Mouse (Mus musculus) MEL (cell line): ENCODE data around the gene Adamts16. TPM values are rescaled to one million over a fixed set of nuclear protein-coding genes. Genes with fewer than 3 reads are reported as not detected.

Source experiments
- DNase-seq: peaks from one replicate; pipeline ENCODE4 v3.0.0; 2011; ENCODE audit warnings: low read depth, low spot score
- H3K27ac ChIP-seq: 2 replicates; pipeline ENCODE4 v1.5.1; 2012; ENCODE audit warnings: low read depth, mild to moderate bottlenecking, control low read depth, low read length, moderate library complexity; ENCODE audit not compliant: control insufficient read depth
- H3K27me3 ChIP-seq, 2 experiments: fragments of 150-350 bp in 1 of 2; sonication (generic) in 1 of 2; 2 replicates each; pipeline ENCODE4 v1.6.1; 2012; ENCODE audit warnings: low read length in 2 of 2, mild to moderate bottlenecking in 2 of 2, improper control_type of control experiment in 1 of 2, moderate library complexity in 1 of 2; ENCODE audit not compliant: insufficient read depth in 2 of 2, control insufficient read depth in 1 of 2
- H3K36me3 ChIP-seq, 2 experiments: 2 replicates each; pipeline ENCODE4 v1.6.1; 2012 to 2014; ENCODE audit warnings: low read length in 2 of 2, improper control_type of control experiment in 1 of 2, inconsistent platforms in 1 of 2, mild to moderate bottlenecking in 1 of 2; ENCODE audit not compliant: insufficient read depth in 2 of 2, control insufficient read depth in 1 of 2
- H3K4me1 ChIP-seq, 2 experiments: fragments of 150-350 bp in 1 of 2; sonication (generic) in 1 of 2; 2 replicates each; pipeline ENCODE4 v1.6.1; 2012; ENCODE audit warnings: low read length in 2 of 2, improper control_type of control experiment in 1 of 2, mild to moderate bottlenecking in 1 of 2; ENCODE audit not compliant: insufficient read depth in 2 of 2, control insufficient read depth in 1 of 2
- H3K4me3 ChIP-seq, 2 experiments: fragments of 150-350 bp in 1 of 2; sonication (generic) in 1 of 2; 2 replicates each; pipeline ENCODE4 v1.5.1; 2012; ENCODE audit warnings: low read depth in 2 of 2, low read length in 2 of 2, mild to moderate bottlenecking in 2 of 2, moderate library complexity in 2 of 2, control low read depth in 1 of 2, improper control_type of control experiment in 1 of 2; ENCODE audit not compliant: control insufficient read depth in 1 of 2, insufficient read depth in 1 of 2
- H3K79me2 ChIP-seq: 2 replicates; pipeline ENCODE4 v1.6.1; 2012; ENCODE audit warnings: mild to moderate bottlenecking, low read length, moderate library complexity; ENCODE audit not compliant: control insufficient read depth, poor library complexity, insufficient read depth
- H3K9ac ChIP-seq: 2 replicates; pipeline ENCODE4 v1.6.1; 2012; ENCODE audit warnings: low read depth, mild to moderate bottlenecking, control low read depth, low read length, moderate library complexity; ENCODE audit not compliant: control insufficient read depth, poor library complexity, severe bottlenecking
- H3K9me3 ChIP-seq: fragments of 150-350 bp; sonication (generic); replicated peaks from 2 replicates; pipeline ENCODE4 v1.6.1; 2012; ENCODE audit warnings: mild to moderate bottlenecking, low read length, improper control_type of control experiment, moderate library complexity; ENCODE audit not compliant: insufficient read depth
- CHD1 ChIP-seq: IDR thresholded peaks from 2 replicates; pipeline ENCODE4 v1.6.1; 2012; ENCODE audit warnings: low read depth, mild to moderate bottlenecking, inconsistent platforms, low read length, improper control_type of control experiment
- ELF1 ChIP-seq: IDR thresholded peaks from 2 replicates; pipeline ENCODE4 v1.6.1; 2014; ENCODE audit warnings: low read depth, mild to moderate bottlenecking, inconsistent platforms, low read length, improper control_type of control experiment, moderate library complexity
- ETS1 ChIP-seq: IDR thresholded peaks from 2 replicates; pipeline ENCODE4 v1.6.1; 2012; ENCODE audit warnings: low read depth, mild to moderate bottlenecking, inconsistent platforms, low read length, improper control_type of control experiment, moderate library complexity
- GABPA ChIP-seq: IDR thresholded peaks from 2 replicates; pipeline ENCODE4 v1.6.1; 2012; ENCODE audit warnings: low read depth, mild to moderate bottlenecking, inconsistent platforms, low read length, improper control_type of control experiment, moderate library complexity
- JUND ChIP-seq: IDR thresholded peaks from 2 replicates; pipeline ENCODE4 v1.6.1; 2011; ENCODE audit warnings: low read depth, mild to moderate bottlenecking, improper control_type of control experiment, low read length
- KAT2A ChIP-seq: conservative IDR thresholded peaks from 2 replicates; pipeline ENCODE4 v1.6.1; 2012; ENCODE audit warnings: low read depth, low read length, improper control_type of control experiment, inconsistent platforms
- MAFK ChIP-seq: IDR thresholded peaks from 2 replicates; pipeline ENCODE4 v1.6.1; 2011; ENCODE audit warnings: low read depth, mild to moderate bottlenecking, low read length, improper control_type of control experiment, borderline replicate concordance
- MAX ChIP-seq: IDR thresholded peaks from 2 replicates; pipeline ENCODE4 v1.6.1; 2011; ENCODE audit warnings: low read length, improper control_type of control experiment
- MEF2A ChIP-seq: IDR thresholded peaks from 2 replicates; pipeline ENCODE4 v1.6.1; 2014; ENCODE audit warnings: low read depth, mild to moderate bottlenecking, inconsistent platforms, low read length, improper control_type of control experiment; ENCODE audit not compliant: poor library complexity, insufficient replicate concordance, severe bottlenecking; ENCODE audit errors: extremely low read depth
- MYB ChIP-seq: IDR thresholded peaks from 2 replicates; pipeline ENCODE4 v1.6.1; 2011; ENCODE audit warnings: mild to moderate bottlenecking, low read depth, low read length, improper control_type of control experiment
- MYC ChIP-seq: IDR thresholded peaks from 2 replicates; pipeline ENCODE4 v1.6.1; 2011; ENCODE audit warnings: low read depth, mild to moderate bottlenecking, low read length, improper control_type of control experiment, moderate library complexity
- NRF1 ChIP-seq: IDR thresholded peaks from 2 replicates; pipeline ENCODE4 v1.6.1; 2014; ENCODE audit warnings: low read depth, mild to moderate bottlenecking, inconsistent platforms, low read length, improper control_type of control experiment, moderate library complexity; ENCODE audit not compliant: poor library complexity, insufficient read depth, severe bottlenecking
- RCOR1 ChIP-seq: IDR thresholded peaks from 2 replicates; pipeline ENCODE4 v1.6.1; 2012; ENCODE audit warnings: low read depth, mild to moderate bottlenecking, inconsistent platforms, low read length, improper control_type of control experiment
- SIN3A ChIP-seq: IDR thresholded peaks from 2 replicates; pipeline ENCODE4 v1.6.1; 2012; ENCODE audit warnings: low read length, improper control_type of control experiment, inconsistent platforms
- SMC3 ChIP-seq: IDR thresholded peaks from 2 replicates; pipeline ENCODE4 v1.6.1; 2011; ENCODE audit warnings: low read depth, low read length, improper control_type of control experiment
- TBP ChIP-seq: IDR thresholded peaks from 2 replicates; pipeline ENCODE4 v1.8.0; 2011; ENCODE audit warnings: low read depth, low read length, improper control_type of control experiment
- TCF12 ChIP-seq: IDR thresholded peaks from 2 replicates; pipeline ENCODE4 v1.6.1; 2014; ENCODE audit warnings: low read depth, mild to moderate bottlenecking, inconsistent platforms, low read length, improper control_type of control experiment, moderate library complexity
- ZC3H11A ChIP-seq: IDR thresholded peaks from 2 replicates; pipeline ENCODE4 v1.6.1; 2012; ENCODE audit warnings: low read depth, mild to moderate bottlenecking, inconsistent platforms, low read length, improper control_type of control experiment
- polyA plus RNA-seq, 2 experiments: library from polyadenylated mRNA; stranded (reverse) in 1 of 2; unstranded in 1 of 2; fragments of >175 nt in 1 of 2; fragments of >200 nt in 1 of 2; gene quantifications; 2 replicates each; pipeline versions ENCODE4 v1.2.1 to v1.2.4; 2012; ENCODE audit warnings: low replicate concordance in 2 of 2, low read depth in 1 of 2; ENCODE audit not compliant: insufficient read length in 2 of 2, insufficient read depth in 1 of 2, missing spikeins in 1 of 2
- total RNA-seq: library from RNA; depleted of rRNA; stranded (reverse); fragments of 300-350 nt; gene quantifications from 2 replicates; pipeline ENCODE4 v1.2.3, GENCODE M21; 2012

Adamts16 gene
- total and polyA plus RNA-seq, 3 experiments = not detected

DNA sequence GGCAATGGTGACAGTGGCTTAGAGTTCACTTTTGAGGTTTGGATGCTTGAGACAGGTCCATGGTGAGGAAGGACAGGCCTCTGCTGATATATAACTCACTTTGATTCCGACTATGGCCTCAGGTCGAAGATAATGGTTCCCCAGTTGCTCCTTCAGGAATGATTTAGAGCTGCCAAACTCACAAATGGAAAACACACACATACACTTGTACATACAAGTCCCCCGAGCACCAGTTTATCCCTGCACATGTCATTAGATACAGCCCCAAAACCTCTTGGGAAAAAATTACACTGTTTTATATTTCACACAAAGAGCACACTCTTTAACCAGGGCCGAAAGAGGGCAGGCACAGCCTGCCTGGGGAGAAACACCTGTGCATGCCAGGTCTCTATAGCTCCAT is 14.1 kb downstream of the Adamts16 start:
- no peaks in the 10 kb centered on the region for H3K79me2 ChIP-seq
- no peak overlapping the region for H3K4me3 ChIP-seq
- no peak for TF ChIP-seq RCOR1
- TF ChIP-seq MEF2A = no peak
- TF ChIP-seq NRF1 = no peak
- TF ChIP-seq TCF12 = no peak
- TF ChIP-seq SIN3A = no peak
- TF ChIP-seq SMC3 = no peak
- TF ChIP-seq TBP = no peak
- TF ChIP-seq MYB = no peak
- no peak for TF ChIP-seq JUND
- TF ChIP-seq MAFK = no peak
- TF ChIP-seq ETS1 = no peak
- H3K36me3 ChIP-seq = no peaks in the 10 kb centered on the region
- DNase-seq = no peak
- no peak overlapping the region for H3K27ac ChIP-seq
- H3K27me3 ChIP-seq = no peaks in the 10 kb centered on the region
- no peaks in the 10 kb centered on the region for H3K9me3 ChIP-seq
- H3K9ac ChIP-seq = no peak overlapping the region
- no peaks in the 10 kb centered on the region for H3K4me1 ChIP-seq

DNA sequence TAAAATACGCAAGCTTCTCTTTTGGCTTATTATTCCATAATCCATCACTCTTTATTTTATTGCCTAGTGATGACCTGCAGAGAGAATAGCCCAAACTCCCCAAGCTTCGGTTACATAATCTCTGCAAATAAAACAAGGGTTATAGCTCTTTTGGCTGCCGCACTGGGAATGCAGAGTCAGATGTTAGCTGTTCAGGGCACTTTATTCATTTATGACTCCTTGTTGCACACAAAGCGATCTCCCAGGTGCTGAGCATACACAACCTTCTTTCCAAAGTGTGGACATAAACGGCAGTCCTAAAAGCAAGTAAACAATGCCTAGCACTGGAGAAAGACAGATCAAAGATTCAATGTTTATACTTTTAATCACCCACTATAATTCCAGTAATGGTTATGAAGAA is 16.3 kb downstream of the Adamts16 start:
- no peak for TF ChIP-seq MAX
- no peak for TF ChIP-seq MYC
- no peak for TF ChIP-seq ZC3H11A
- no peak for TF ChIP-seq GABPA
- TF ChIP-seq KAT2A = no peak
- H3K9me3 ChIP-seq = no peaks in the 10 kb centered on the region
- no peak for DNase-seq
- no peak overlapping the region for H3K27ac ChIP-seq
- H3K36me3 ChIP-seq = no peaks in the 10 kb centered on the region
- no peak overlapping the region for H3K9ac ChIP-seq
- no peak overlapping the region for H3K4me3 ChIP-seq
- no peaks in the 10 kb centered on the region for H3K27me3 ChIP-seq
- H3K79me2 ChIP-seq = no peaks in the 10 kb centered on the region
- no peaks in the 10 kb centered on the region for H3K4me1 ChIP-seq

GRCm38 (mm10) chr13:70823757-70824156 is 17.9 kb downstream of the Adamts16 start:
- H3K36me3 ChIP-seq = no peaks in the 10 kb centered on the region
- no peaks in the 10 kb centered on the region for H3K27me3 ChIP-seq
- TF ChIP-seq TBP = no peak
- no peak for TF ChIP-seq CHD1
- no peak for TF ChIP-seq ELF1
- no peak for TF ChIP-seq MEF2A
- H3K27ac ChIP-seq = no peak overlapping the region
- no peak for DNase-seq
- H3K4me1 ChIP-seq = no peaks in the 10 kb centered on the region
- H3K9ac ChIP-seq = no peak overlapping the region
- no peaks in the 10 kb centered on the region for H3K79me2 ChIP-seq
- no peaks in the 10 kb centered on the region for H3K9me3 ChIP-seq
- no peak overlapping the region for H3K4me3 ChIP-seq
